Mouse (Mus musculus): ENCODE results near the gene Cherp.
A peak's percentile ranks its signal among the peaks of the same experiment; 100 is the strongest.

Cherp gene

DNA sequence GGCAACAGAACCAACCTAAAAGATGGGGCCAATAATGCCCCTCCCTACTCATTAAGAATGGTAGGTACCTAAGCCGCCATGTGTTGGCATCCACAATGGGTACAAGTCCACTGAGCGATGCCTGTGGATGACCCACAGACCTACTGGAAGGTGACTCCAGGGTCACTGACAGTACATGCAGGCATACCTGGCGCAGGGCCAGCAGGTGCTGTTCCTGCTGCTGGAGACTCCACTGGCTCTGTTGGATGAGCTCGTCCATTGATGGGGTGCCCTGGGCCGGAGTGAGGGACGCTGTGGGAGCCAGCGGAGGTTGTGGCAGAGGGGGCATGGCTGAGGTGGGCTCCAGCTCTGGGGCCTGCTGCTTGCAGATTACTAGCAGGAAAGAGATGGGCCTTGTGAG is 4.3 kb downstream of the Cherp start:
- DNase-seq = no peak

- DNase-seq = no peak
These were observed 5.0 kb downstream of the Cherp start for GRCm38 (mm10) chr8:72469984-72470383.

DNA sequence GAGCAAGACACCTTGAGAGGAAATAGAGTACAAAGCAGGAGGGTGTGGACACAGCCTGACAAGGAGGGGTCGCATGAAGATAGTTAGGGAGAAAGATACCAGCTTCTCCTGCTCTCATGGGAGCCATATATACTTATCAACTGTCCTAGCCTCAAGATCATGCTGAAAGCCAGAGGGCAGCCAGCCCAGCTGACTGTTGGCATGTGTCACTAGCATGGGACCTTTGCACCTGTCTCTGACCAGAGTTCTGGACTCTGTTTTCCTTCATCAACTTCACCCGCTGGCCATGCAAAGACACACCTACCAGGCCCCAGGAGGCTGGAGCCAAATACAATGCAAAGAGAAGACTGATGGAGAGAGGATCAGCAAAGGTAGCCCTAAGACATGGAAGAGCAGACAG is 5.8 kb downstream of the Cherp start:
- DNase-seq = no peak

GRCm38 (mm10) chr8:72464211-72464610 is 10.8 kb downstream of the Cherp start:
- no peak for DNase-seq

DNA sequence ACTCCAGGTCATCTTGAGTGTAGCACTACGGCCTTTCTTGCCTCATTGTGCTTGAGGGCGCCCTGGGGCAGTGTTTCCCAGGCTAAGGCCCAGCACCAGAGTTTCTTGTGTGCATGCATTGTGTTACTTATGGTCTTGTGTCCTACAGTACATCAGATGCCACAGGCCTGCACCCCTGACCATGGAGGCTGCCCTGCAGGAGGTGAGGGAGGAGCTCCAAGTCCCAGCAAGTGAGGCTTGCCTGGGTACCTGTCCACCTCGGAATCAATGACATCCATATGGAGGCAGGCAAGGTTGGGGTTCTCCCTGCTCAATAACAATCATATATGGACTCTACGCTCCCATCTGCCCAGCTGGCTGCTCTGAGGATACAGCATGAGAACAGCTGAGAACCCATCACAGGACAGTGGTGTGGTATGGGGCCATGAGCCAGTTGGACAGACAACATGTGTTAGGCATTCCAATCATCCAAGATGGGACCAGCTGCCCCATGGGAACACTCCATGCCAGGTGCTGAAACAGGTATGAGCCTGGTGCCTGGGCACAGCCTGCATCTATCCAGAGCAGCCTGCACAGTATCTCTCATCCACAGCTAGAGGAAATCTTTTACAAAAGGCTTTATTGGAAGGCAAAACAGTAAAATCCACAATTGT is 15.0 kb downstream of the Cherp start:
- DNase-seq = no peak

GRCm38 (mm10) chr8:72458457-72458856 is 16.6 kb downstream of the Cherp start:
- DNase-seq = no peak

GRCm38 (mm10) chr8:72457806-72458205 is 17.2 kb downstream of the Cherp start:
- DNase-seq = no peak

DNA sequence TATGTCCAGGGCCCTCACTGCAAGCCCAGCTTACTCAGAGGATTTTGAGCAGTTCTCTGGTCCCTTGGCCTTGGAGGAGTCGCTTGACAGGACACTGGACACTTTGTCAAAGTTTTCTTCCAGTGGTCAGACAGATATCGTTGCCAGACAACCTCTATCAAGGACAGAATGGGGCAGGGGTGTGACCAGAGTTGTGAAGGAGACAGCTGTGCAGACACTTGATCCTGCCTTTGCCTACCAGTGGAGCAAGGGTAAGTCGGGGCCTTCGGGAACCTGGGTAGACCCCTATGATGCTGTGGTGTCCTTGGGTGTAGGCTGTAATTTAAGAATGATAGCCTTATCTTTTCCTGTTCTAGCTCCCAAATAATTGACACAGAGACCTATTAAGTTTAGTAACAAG is 19.7 kb downstream of the Cherp start:
- DNase-seq = no peak

- no peak for DNase-seq
These were observed 21.1 kb downstream of the Cherp start for GRCm38 (mm10) chr8:72453904-72454303.

GRCm38 (mm10) chr8:72451516-72451915 is 23.5 kb downstream of the Cherp start:
- no peak for DNase-seq

- DNase-seq = peak; percentile 46 to 73
These were observed 30.0 kb downstream of the Cherp start for GRCm38 (mm10) chr8:72445071-72445470.

DNA sequence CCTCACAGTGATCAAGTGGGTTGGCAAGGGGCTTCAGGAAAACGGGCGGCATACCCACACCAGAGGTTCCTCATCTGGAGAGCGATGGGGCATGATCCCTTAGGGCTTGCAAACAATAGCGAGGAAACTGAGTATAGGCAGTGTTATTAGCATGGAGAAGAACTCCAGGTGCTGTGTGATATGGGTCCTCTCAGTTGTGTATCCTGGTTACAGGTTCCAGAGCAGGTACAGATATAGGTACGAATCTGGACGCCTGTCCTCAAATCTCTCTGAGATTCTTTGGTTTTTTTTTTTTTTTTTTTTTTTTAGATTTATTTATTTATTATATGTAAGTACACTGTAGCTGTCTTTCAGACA is 31.1 kb downstream of the Cherp start:
- no peak for DNase-seq

- DNase-seq = peak; percentile 96 to 98
These were observed 31.6 kb downstream of the Cherp start, which contains the start of the genes Calr3 and 1700030K09Rik for GRCm38 (mm10) chr8:72443338-72443993. Calr3 (minus strand) TSS chr8:72443870. 1700030K09Rik (plus strand) TSS chr8:72443880.

- no peak for DNase-seq
These were observed 36.6 kb downstream of the Cherp start for GRCm38 (mm10) chr8:72438248-72439015.

DNA sequence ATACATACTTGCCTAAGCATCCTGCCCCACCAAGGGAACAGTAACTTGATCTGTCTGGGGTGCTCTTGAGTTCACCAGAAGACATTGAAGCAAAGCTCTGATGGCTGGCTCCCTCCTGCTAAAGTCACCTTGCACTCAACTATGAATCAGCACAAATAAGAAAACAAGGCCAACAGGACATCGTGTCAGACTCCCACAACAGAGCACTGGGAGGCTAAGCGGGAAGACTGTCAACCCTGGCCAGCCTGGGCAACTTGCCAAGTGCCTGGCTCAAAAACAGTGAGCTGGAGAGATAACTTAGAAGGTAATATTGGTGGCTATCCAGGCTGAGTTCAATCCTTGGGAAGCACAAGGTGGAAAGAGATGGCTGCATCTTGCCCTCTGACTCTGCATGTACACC is 40.1 kb downstream of the Cherp start:
- no peak for DNase-seq

DNA sequence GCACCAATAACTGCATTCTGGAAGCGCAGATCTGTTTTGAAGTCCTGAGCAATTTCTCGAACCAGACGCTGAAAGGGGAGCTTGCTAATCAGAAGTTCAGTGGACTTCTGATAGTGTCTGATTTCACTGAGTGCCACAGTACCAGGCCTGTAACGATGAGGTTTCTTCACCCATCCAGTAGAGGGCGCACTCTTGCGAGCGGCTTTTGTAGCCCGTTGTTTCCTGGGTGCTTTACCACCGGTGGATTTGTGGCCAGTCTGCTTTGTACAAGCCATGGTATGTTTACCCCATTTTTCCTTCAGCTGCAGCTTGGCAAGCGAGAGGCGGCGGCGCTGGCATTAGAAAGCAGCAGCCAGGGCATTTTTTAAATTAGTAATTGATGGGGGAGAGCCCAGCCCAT is 45.4 kb downstream of the Cherp start:
- DNase-seq = peak; percentile 24 to 51

GRCm38 (mm10) chr8:72422926-72423325 is 52.1 kb downstream of the Cherp start:
- no peak for DNase-seq

GRCm38 (mm10) chr8:72421362-72422335 is 53.4 kb downstream of the Cherp start, which contains the start of gene Eps15l1:
Eps15l1 (minus strand) TSS chr8:72421460.
- DNase-seq = peak; percentile 98 to 99

GRCm38 (mm10) chr8:72420571-72421361 is 54.3 kb downstream of the Cherp start:
- peak; percentile 39 to 40 for DNase-seq

GRCm38 (mm10) chr8:72418073-72418472 is 57.0 kb downstream of the Cherp start:
- no peak for DNase-seq

DNA sequence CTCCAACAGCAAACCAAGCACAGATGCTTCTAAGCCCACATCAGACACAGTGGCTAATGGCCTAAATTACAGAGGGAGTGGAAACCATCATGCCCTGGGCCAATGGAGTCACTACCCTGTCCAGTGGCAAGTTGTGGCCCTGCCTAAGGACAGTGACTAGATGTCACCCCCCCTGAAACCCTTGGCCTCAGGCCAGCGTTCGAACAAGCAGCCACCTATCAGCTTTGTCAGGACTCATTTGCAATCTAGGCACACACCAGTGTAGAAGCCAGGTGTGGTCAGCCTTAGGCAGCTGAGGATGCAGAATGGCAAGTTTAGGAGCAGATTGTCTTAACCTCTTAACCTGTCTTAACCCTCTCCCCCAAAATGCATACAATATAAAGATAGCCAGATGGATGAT is 59.8 kb downstream of the Cherp start:
- DNase-seq = no peak

DNA sequence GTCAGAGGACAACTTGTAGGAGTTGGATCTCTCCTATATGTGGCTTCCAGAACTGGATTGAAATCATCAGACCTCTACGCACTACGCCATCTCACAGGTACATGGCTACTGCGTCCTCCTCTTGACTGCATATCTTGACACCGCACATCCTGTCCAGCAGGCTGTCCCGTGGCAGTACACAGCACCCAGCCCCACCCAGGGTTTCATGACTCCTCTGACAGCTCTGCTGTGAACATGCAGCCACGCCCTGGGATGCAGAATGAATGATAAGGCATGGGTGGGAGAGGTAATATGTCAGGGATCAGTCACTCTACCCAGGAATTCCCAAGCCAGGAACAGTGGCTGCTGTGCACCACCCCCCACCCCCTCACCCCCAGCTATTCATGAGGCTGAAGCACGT is 61.2 kb downstream of the Cherp start:
- no peak for DNase-seq

Data from spleen, adult 18-20 months (tissue).